Mouse (Mus musculus) kidney, adult 11 months (tissue): Measurements from ENCODE around the gene Trp53rkb.

Source experiments
- DNase-seq: peaks from one replicate; pipeline ENCODE4 v3.0.0; 2022

Gene Trp53rkb

GRCm38 (mm10) chr2:166835581-166835980 is 43.2 kb downstream of the Trp53rkb start:
- no peak for DNase-seq

DNA sequence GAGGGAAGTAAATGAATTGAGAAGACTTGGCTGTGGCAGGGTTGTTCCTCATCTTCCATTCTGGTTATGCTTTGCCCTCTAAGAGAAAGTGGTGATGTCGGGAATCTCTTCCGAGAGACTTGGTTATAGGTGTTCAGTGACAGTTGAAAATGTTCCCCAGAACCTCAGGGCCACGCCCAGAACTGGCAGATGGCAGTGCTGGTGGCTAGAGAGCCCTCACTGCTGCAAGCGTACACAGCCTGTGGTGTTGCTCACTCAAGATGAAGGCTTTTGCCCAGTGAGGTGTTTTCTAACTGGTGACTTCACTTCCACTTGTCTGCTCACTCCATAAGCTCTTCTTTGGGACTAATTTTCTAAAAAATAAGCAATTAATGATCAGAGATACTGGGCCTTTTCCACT is 49.5 kb downstream of the Trp53rkb start:
- no peak for DNase-seq
